Mouse (Mus musculus): ENCODE measurements around the gene 4930503B20Rik.

4930503B20Rik gene

DNA sequence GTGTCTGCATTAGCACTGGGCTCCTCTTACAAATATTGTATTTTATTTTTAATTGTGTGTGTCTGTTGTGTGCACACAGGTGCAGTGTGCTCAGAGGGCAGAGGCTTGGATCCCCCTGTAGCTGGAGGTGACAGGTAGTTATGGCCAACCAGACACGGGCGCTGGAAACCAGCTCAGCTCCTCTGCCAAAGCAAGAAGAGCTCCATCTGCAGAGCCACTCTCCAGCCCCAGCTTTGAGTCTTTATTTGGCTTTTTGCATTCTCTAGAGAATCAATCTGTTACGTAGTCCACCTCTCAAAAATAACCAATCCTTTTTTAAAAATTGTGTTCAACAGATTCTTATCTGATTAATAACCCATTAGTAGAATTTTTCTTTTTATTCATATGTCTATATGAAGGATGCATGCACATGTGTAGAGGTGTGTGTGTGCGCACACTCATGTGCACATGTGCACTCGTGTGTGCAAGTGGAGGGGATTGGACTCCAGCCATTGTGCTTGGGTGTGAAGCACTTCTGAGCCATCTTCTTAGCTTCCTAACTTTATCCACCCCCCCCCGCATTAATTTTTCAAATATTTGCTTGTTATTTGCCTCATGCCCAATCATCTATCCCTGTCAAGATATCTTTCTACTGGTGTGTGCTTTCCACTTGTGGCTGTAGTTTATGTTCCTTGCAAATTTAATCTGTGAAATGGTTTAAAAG lies 51.8 kb downstream of the 4930503B20Rik start:
- DNase-seq (ENCODE audit: low read depth, low spot score) = no peak

DNA sequence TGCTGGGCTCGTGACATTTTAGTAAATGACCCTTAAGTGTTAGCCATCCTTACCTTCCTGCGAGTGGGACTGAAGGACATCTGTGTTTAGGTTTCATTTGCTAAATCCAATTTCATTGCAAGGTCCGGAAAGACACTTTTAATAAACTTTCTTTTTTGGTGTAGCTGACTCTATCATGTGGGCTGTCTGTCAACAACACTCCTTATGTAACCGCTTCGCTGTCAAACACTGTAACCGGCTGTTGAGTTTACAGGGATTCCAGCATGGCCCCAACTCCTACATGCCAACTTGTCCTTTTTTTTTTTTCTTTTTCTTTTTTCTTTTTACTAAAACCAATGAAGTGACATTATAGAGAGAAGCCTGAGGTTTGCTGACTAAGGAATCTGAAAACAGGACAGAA lies 52.7 kb downstream of the 4930503B20Rik start:
- no peak for DNase-seq (ENCODE audit: low read depth, low spot score)

DNA sequence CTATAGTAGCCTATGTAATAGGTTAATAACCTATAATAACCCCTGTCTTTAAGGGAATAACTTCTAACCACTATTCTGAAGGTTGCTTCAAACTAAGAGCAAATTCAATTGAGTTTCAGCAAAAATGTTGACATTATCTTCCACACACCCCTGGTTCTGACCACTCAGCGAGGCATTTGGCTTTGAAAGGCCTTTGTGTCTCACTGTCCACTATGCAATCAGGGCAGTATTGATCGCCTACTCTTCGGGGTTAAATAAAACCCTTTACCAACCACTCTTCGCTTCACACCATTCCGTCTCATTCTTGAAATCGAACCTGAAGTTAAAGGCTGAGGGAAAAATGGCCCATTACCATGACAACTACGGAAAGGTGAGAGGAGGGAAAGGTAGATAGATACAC lies 54.3 kb downstream of the 4930503B20Rik start:
- DNase-seq (ENCODE audit: low read depth, low spot score) = no peak

DNA sequence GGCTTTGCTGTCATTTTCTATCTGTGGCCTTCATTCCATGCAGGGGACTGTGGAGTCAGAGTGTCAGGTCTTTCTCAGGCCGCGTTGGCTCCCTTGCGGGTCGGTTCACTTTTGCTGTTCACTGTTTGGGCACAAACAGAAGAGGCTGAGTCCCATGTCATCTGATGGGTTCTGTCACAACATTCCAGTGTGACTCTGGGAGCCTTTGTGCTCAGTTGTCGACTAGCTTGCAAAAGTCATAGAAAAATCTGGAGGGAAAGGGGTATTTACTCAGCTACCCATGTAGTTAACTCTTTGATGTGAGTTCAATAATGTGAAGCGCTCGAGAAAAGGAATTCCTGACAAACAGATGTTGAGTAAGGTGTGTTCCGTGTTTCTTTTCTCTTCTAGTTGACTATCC lies 54.7 kb downstream of the 4930503B20Rik start:
- no peak for DNase-seq (ENCODE audit: low read depth, low spot score)

DNA sequence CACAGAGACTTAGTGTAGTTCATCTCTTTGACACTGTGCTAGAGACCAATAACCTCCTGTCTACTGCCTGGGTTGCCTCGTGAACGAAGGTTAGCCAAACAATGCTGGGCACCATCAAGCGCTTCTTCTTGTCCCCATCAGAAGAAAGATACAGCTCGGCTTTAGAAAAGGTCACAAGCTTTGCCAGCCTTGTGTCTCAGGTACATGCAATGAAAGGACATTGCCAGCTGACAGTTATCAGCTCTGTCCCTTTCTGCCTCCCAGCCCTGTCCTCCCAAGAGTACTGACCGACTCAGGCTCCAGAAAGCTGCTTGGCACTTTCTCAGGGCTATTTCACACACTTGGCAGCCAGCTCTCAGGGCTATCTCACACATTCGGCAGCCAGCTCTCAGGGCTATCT lies 55.7 kb downstream of the 4930503B20Rik start:
- no peak for DNase-seq (ENCODE audit: low read depth, low spot score)

Measured in brain, embryonic 18.5 days (tissue).